Mouse (Mus musculus): ENCODE measurements around the gene Neu3. TPM values are rescaled to one million over a fixed set of nuclear protein-coding genes. Genes with fewer than 3 reads are reported as not detected.
A peak's percentile ranks its signal among the peaks of the same experiment; 100 is the strongest.

Gene Neu3
- polyA plus RNA-seq, 1 experiment from 2014 or later: 2.9 TPM

DNA sequence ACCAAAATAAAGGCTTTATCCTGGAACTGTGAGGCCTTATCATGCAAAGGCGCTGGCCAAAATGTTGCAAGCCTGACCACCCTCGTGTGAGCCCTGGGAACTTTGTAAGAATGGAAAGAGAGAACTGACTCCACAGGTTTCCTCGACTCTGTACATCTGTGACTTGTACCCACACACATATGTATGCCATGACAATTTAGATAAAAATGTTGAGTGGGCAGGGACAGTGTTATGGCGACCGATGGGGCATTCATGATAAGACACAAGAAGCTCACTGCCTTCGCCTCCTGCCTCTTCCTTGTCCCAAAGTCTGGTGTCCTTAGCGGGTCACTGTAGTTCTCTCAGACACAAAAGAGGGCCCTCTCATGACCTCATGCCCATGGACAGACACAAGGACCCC, 29.1 kb downstream of the Neu3 start:
- peak; percentile 55; the same call in 1 of the 2 replicates for ATAC-seq
- Histone ChIP-seq H3K4me3 (ENCODE audit: low read depth, low read length) (no peak overlapping the region), H3K27ac (ENCODE audit: low read depth) (no peak overlapping the region), H3K27me3 (ENCODE audit: insufficient read depth, low read length) (0 out of 2 replicates have a peak, but pooled peaks cover 9% of the 10 kb centered on the region), H3K4me1 (ENCODE audit: insufficient read depth) (peaks cover 10% of the 10 kb centered on the region), H3K9ac (replicated peaks) (no peak overlapping the region), H3K36me3 (replicated peaks; ENCODE audit: insufficient read depth, low read length) (no peaks in the 10 kb centered on the region), H3K4me2 (ENCODE audit: low read depth, low read length) (0 out of 2 replicates have a peak overlapping the region, but pooled peaks have one; percentile 2), H3K9me3 (ENCODE audit: low read length) (no peaks in the 10 kb centered on the region)
- DNase-seq: no peak
- TF ChIP-seq CTCF (IDR thresholded peaks at IDR 0.05; ENCODE audit: low read depth) (no peak), EP300 (IDR thresholded peaks at IDR 0.05; ENCODE audit: low read depth) (no peak; the same call in 1 of the 2 replicates)
- WGBS (ENCODE audit: insufficient replicate concordance): 61% methylated on average over 7 of the region's 7 CpGs

DNA sequence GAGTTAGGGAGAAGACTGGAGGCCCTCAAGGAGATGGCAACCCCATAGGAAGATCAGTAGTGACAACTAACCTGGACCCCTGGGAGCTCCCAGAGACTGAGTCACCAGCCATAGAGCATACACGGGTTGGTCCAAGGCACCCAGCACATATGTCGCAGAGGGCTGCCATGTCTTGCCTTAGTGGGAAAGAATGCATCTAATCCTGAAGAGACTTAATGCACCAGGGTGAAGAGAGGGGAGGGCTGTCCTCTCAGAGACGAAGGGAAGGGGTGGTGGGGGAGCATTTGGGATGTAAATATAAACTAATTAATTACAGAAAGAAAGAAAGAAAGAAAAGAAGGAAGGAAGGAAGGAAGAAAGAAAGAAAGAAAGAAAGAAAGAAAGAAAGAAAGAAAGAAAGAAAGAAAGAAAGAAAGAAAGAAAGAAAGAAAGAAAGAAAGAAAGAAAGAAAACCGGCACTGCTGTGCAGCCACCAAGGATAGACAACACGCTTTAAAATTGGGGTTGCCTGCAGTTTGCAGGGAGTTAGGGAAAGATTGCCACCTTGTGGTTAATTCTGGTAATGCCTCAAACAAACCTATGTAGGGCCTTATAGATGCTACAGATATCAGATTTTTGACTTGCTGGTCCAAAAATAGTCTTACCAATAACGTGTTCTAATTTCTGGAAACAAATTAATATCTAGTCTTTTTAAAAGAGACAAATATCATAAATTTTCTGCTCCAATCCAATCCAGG, 30.1 kb downstream of the Neu3 start:
- Histone ChIP-seq H3K4me1 (ENCODE audit: insufficient read depth) (peaks cover 10% of the 10 kb centered on the region), H3K27me3 (ENCODE audit: insufficient read depth, low read length) (0 out of 2 replicates have a peak, but pooled peaks cover 9% of the 10 kb centered on the region), H3K9me3 (ENCODE audit: low read length) (no peaks in the 10 kb centered on the region), H3K36me3 (replicated peaks; ENCODE audit: insufficient read depth, low read length) (no peaks in the 10 kb centered on the region), H3K9ac (replicated peaks) (no peak overlapping the region), H3K4me2 (ENCODE audit: low read depth, low read length) (no peak overlapping the region), H3K27ac (ENCODE audit: low read depth) (no peak overlapping the region), H3K4me3 (ENCODE audit: low read depth, low read length) (no peak overlapping the region)
- WGBS (ENCODE audit: insufficient replicate concordance): 37% methylated on average over 6 of the region's 6 CpGs
- ATAC-seq (0 out of 2 replicates have a peak, but pooled peaks have one; percentile 36), DNase-seq (peak; percentile 41)
- TF ChIP-seq CTCF (IDR thresholded peaks at IDR 0.05; ENCODE audit: low read depth) (peak; percentile 85), EP300 (IDR thresholded peaks at IDR 0.05; ENCODE audit: low read depth) (no peak)

- no peaks in the 10 kb centered on the region for H3K36me3 ChIP-seq (replicated peaks; ENCODE audit: insufficient read depth, low read length)
- H3K27me3 ChIP-seq (ENCODE audit: insufficient read depth, low read length): 0 out of 2 replicates have a peak, but pooled peaks cover 9% of the 10 kb centered on the region
- peaks cover 7% of the 10 kb centered on the region for H3K4me1 ChIP-seq (ENCODE audit: insufficient read depth)
- DNase-seq: no peak
- TF ChIP-seq CTCF (IDR thresholded peaks at IDR 0.05; ENCODE audit: low read depth) (no peak), EP300 (IDR thresholded peaks at IDR 0.05; ENCODE audit: low read depth) (no peak)
- WGBS (ENCODE audit: insufficient replicate concordance): 76% methylated on average over 3 of the region's 3 CpGs
- no peaks in the 10 kb centered on the region for H3K9me3 ChIP-seq (ENCODE audit: low read length)
- H3K27ac ChIP-seq (ENCODE audit: low read depth): no peak overlapping the region
- no peak overlapping the region for H3K4me2 ChIP-seq (ENCODE audit: low read depth, low read length)
- H3K4me3 ChIP-seq (ENCODE audit: low read depth, low read length): no peak overlapping the region
- no peak overlapping the region for H3K9ac ChIP-seq (replicated peaks)
- ATAC-seq: no peak
Measured at GRCm38 (mm10) chr7:99797261-99797660, 31.0 kb downstream of the Neu3 start.

DNA sequence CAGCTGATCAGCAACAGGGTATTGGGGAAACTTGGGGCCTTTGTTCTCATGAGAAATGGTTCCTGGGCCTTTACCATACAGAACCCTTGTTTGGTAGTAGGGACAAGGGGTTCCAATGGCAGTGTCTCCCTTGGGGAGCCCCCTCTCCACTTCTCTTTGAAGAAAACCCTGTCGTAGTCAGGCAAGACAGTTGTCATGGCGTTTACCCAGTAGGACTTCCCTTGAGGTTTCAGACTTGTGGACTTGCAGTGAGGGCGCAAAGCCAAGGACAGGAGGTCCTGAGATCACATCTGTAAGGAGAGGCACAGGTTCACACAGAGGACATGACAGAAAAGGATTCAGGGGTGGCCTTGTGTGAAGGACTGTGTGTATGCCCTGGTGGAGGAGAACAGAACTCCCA, 31.7 kb downstream of the Neu3 start:
- TF ChIP-seq CTCF (IDR thresholded peaks at IDR 0.05; ENCODE audit: low read depth) (no peak), EP300 (IDR thresholded peaks at IDR 0.05; ENCODE audit: low read depth) (no peak)

GRCm38 (mm10) chr7:99795192-99795981, 32.8 kb downstream of the Neu3 start:
- H3K9me3 ChIP-seq (ENCODE audit: low read length): no peaks in the 10 kb centered on the region
- ATAC-seq (peak; percentile 53), DNase-seq (peak; percentile 47)
- no peak for TF ChIP-seq EP300 (IDR thresholded peaks at IDR 0.05; ENCODE audit: low read depth)
- TF ChIP-seq CTCF (IDR thresholded peaks at IDR 0.05; ENCODE audit: low read depth): no peak
- peaks cover 7% of the 10 kb centered on the region for H3K4me1 ChIP-seq (ENCODE audit: insufficient read depth)
- H3K4me3 ChIP-seq (ENCODE audit: low read depth, low read length): no peak overlapping the region
- no peak overlapping the region for H3K27ac ChIP-seq (ENCODE audit: low read depth)
- peak overlapping the region; percentile 1; the same call in 1 of the 2 replicates for H3K4me2 ChIP-seq (ENCODE audit: low read depth, low read length)
- H3K27me3 ChIP-seq (ENCODE audit: insufficient read depth, low read length): 0 out of 2 replicates have a peak, but pooled peaks cover 9% of the 10 kb centered on the region
- H3K9ac ChIP-seq (replicated peaks): no peak overlapping the region
- no peaks in the 10 kb centered on the region for H3K36me3 ChIP-seq (replicated peaks; ENCODE audit: insufficient read depth, low read length)
- WGBS (ENCODE audit: insufficient replicate concordance): 14% methylated on average over 17 of the region's 17 CpGs

More for the DNA sequence above, 31.7 kb downstream of the Neu3 start:
- Histone ChIP-seq H3K36me3 (replicated peaks; ENCODE audit: insufficient read depth, low read length) (no peaks in the 10 kb centered on the region), H3K4me1 (ENCODE audit: insufficient read depth) (peaks cover 7% of the 10 kb centered on the region), H3K9me3 (ENCODE audit: low read length) (no peaks in the 10 kb centered on the region), H3K4me2 (ENCODE audit: low read depth, low read length) (no peak overlapping the region), H3K9ac (replicated peaks) (no peak overlapping the region), H3K27me3 (ENCODE audit: insufficient read depth, low read length) (0 out of 2 replicates have a peak, but pooled peaks cover 9% of the 10 kb centered on the region), H3K4me3 (ENCODE audit: low read depth, low read length) (no peak overlapping the region), H3K27ac (ENCODE audit: low read depth) (no peak overlapping the region)
- ATAC-seq (no peak), DNase-seq (no peak)
- WGBS (ENCODE audit: insufficient replicate concordance): 67% methylated on average over 3 of the region's 3 CpGs

DNA sequence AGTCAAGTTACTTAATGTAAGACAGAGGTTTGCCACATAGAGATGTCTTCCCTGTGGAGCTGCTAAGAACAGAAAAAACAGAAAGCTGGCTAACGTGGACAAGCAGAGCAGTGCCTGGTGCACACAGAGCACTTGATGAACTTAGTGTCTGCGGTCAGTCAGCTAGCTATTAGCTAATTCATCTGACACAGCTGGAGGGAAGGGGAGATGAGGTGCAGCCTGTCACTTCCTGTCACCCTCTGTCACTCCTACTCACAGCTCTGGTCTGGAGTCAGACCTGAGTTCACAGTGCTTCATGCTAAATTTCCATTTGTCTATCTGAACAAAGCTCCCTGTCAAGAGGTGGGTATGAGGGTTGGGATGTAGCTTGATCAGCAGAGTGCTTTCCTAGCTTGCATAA, 34.1 kb downstream of the Neu3 start:
- TF ChIP-seq EP300 (IDR thresholded peaks at IDR 0.05; ENCODE audit: low read depth): no peak

More for the DNA sequence above, 34.1 kb downstream of the Neu3 start:
- DNase-seq (no peak), ATAC-seq (no peak)
- Histone ChIP-seq H3K4me3 (ENCODE audit: low read depth, low read length) (no peak overlapping the region), H3K27ac (ENCODE audit: low read depth) (no peak overlapping the region), H3K27me3 (ENCODE audit: insufficient read depth, low read length) (0 out of 2 replicates have a peak, but pooled peaks cover 9% of the 10 kb centered on the region), H3K9me3 (ENCODE audit: low read length) (no peaks in the 10 kb centered on the region), H3K4me2 (ENCODE audit: low read depth, low read length) (no peak overlapping the region), H3K4me1 (ENCODE audit: insufficient read depth) (peaks cover 4% of the 10 kb centered on the region; the same call in 1 of the 2 replicates), H3K9ac (replicated peaks) (no peak overlapping the region), H3K36me3 (replicated peaks; ENCODE audit: insufficient read depth, low read length) (no peaks in the 10 kb centered on the region)
- 68% methylated on average over 2 of the region's 2 CpGs for WGBS (ENCODE audit: insufficient replicate concordance)

All from liver, postnatal 0 days (tissue).